Mouse (Mus musculus) hindbrain, embryonic 15.5 days (tissue): ENCODE measurements around the gene Rbl1. TPM values are rescaled to one million over a fixed set of nuclear protein-coding genes. Genes with fewer than 3 reads are reported as not detected.
A peak's percentile ranks its signal among the peaks of the same experiment; 100 is the strongest.
"Not testable (repeated sequence)": the region's sequence is repeated elsewhere in the genome, so short reads cannot be mapped to it uniquely, and the experiment has no call there.

Experiments used
- ATAC-seq: fragments of 200-750 bp; cut with Nextera tagmentation; 2 replicates; pipeline ENCODE4 v1.8.0; 2017; ENCODE audit warnings: low read depth, moderate number of reproducible peaks, moderate TSS enrichment; ENCODE audit not compliant: low FRiP score
- H3K27ac ChIP-seq: fragments of 300-500 bp; sonication (generic); replicated peaks from 2 replicates; pipeline ENCODE4 v1.5.1; 2015; ENCODE audit warnings: mild to moderate bottlenecking, inconsistent platforms
- H3K27me3 ChIP-seq: fragments of 300-500 bp; sonication (generic); 2 replicates; pipeline ENCODE4 v1.6.1; 2015; ENCODE audit warnings: control low read depth, inconsistent platforms
- H3K36me3 ChIP-seq: fragments of 300-500 bp; sonication (generic); 2 replicates; pipeline ENCODE4 v1.6.1; 2015; ENCODE audit warnings: control low read depth, inconsistent platforms
- H3K4me1 ChIP-seq: fragments of 300-500 bp; sonication (generic); replicated peaks from 2 replicates; pipeline ENCODE4 v1.6.1; 2015; ENCODE audit warnings: control low read depth, inconsistent platforms
- H3K4me2 ChIP-seq: fragments of 300-500 bp; sonication (generic); 2 replicates; pipeline ENCODE4 v1.6.1; 2015; ENCODE audit warnings: moderate library complexity, mild to moderate bottlenecking, inconsistent platforms
- H3K4me3 ChIP-seq: fragments of 300-500 bp; sonication (generic); 2 replicates; pipeline ENCODE4 v1.5.1; 2015; ENCODE audit warnings: mild to moderate bottlenecking, inconsistent platforms
- H3K9ac ChIP-seq: fragments of 300-500 bp; sonication (generic); 2 replicates; pipeline ENCODE4 v1.6.1; 2015; ENCODE audit warnings: inconsistent platforms
- H3K9me3 ChIP-seq: fragments of 300-500 bp; sonication (generic); 2 replicates; pipeline ENCODE4 v1.6.1; 2016; ENCODE audit warnings: control low read depth, inconsistent platforms
- WGBS: fragments of 180-500 bp; shearing (Covaris S2); methylation state at CpG from one replicate; pipeline ENCODE4 v1.1.7; 2015; 5-methylcytosine and 5-hydroxymethylcytosine counted together
- polyA plus RNA-seq: library from polyadenylated mRNA; unstranded; fragments of >200 nt; fragmentation: Nextera tagmentation; extraction: Ambion mirVana; gene quantifications from 2 replicates; pipeline ENCODE4 v1.2.1, GENCODE M21; 2015

The Rbl1 gene
- polyA plus RNA-seq: 6.3 and 7.5 TPM in 2 replicates

DNA sequence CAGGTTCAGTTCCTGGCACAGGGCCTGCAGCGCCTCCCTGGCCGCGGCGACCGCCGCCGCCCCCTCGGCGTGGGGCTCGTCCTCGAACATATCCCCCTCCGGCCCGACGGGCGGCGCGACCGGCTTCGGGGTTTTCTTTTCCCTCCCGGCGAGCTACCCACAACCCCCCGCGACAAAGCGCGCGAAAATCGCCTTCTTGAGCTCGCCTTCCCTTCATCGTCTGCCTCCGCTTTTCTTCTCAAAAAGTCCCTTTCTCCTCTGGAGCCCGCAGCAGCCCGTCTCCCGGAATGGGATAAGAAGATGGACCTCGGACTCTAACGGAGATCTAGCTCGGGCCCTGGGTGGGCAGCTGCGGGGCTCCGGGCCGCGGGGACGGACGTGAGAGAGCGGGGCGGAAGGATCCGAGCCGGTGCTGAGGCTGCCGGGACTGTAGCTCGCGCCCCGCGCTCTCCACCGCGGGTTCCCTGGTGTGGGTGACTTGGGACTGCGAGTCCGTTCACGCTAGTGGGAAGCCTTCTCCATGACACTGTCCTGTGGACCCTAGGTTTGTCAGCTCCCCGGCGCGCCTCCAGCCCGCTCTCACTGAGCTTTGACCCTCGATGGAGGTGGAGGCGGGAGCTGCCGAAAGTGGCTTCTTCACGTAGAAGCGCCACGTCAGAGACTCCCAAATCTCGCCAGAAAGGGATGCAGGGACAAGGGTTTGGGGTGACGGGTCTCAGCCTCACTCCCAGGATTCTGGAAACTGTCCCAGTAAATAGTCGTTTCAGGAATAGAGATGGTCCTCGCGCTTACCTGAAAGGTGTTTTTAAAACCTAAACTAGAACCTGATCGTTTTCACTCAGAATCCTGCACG, at the start of gene Rbl1:
Gene Rbl1, minus strand, starts transcription at position 169 of the 853 bp plus-strand sequence.
- H3K9ac ChIP-seq: peak within 1 kb of the TSS; percentile 90
- H3K4me2 ChIP-seq: peak within 1 kb of the TSS; percentile 65
- H3K27ac ChIP-seq: peak within 1 kb of the TSS; percentile 95
- H3K27me3 ChIP-seq: no peaks in the 10 kb centered on the region
- H3K4me3 ChIP-seq: peak within 1 kb of the TSS; percentile 77
- peak; percentile 92 for ATAC-seq
- no peaks in the 10 kb centered on the region for H3K36me3 ChIP-seq
- 0 out of 2 replicates have a peak, but pooled peaks cover 6% of the 10 kb centered on the region for H3K9me3 ChIP-seq
- WGBS: 2% methylated on average over 68 of the region's 73 CpGs
- peaks cover 15% of the 10 kb centered on the region; the same call in 1 of the 2 replicates for H3K4me1 ChIP-seq

DNA sequence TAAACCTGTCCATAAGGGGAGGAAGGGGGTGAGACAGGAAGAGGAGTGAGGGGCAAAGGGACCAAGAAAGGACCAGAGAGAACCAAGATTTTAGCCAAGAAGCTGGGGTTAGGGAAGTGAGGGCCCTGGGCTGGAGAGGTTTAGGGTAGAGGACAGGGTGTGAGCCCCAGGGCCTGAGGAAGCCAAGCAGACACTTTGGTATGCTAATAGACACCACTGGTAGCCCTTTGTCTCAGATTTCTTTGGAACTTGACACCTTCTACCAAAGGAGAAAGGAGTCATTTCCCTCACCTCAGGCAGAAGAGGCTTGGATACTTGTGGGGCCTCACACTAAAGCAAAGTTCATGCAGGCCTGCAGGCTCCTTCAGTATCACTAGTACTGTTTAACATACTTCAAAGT, 43.8 kb upstream of the Rbl1 start:
- ATAC-seq: no peak
- H3K9ac ChIP-seq: no peak overlapping the region
- H3K27ac ChIP-seq: no peak overlapping the region
- no peaks in the 10 kb centered on the region for H3K4me1 ChIP-seq
- no peak overlapping the region for H3K4me2 ChIP-seq
- no peak overlapping the region for H3K4me3 ChIP-seq
- no peaks in the 10 kb centered on the region for H3K27me3 ChIP-seq
- H3K36me3 ChIP-seq: no peaks in the 10 kb centered on the region
- no peaks in the 10 kb centered on the region for H3K9me3 ChIP-seq

DNA sequence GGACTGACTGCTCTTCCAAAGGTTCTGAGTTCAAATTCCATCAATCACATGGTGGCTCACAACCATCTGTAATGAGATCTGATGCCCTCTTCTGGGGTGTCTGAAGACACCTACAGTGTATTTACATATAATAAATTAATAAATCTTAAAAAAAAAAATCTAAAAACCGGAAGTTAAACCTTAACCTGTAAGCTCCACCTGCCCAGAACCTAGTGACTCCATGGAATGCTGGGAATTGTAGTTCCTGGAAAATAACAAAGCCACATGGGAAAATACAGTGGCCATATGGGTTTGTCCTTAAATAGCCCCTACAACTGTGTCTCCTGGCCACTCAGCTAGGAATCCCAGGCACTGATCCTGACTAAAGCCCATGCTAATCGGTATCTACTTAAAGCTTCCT, 41.3 kb upstream of the Rbl1 start:
- no peaks in the 10 kb centered on the region for H3K4me1 ChIP-seq
- H3K27me3 ChIP-seq: no peaks in the 10 kb centered on the region
- H3K4me2 ChIP-seq: no peak overlapping the region
- H3K4me3 ChIP-seq: no peak overlapping the region
- H3K27ac ChIP-seq: no peak overlapping the region
- 78% methylated on average over 2 of the region's 2 CpGs for WGBS
- H3K9me3 ChIP-seq: no peaks in the 10 kb centered on the region
- H3K36me3 ChIP-seq: no peaks in the 10 kb centered on the region
- no peak for ATAC-seq
- no peak overlapping the region for H3K9ac ChIP-seq

DNA sequence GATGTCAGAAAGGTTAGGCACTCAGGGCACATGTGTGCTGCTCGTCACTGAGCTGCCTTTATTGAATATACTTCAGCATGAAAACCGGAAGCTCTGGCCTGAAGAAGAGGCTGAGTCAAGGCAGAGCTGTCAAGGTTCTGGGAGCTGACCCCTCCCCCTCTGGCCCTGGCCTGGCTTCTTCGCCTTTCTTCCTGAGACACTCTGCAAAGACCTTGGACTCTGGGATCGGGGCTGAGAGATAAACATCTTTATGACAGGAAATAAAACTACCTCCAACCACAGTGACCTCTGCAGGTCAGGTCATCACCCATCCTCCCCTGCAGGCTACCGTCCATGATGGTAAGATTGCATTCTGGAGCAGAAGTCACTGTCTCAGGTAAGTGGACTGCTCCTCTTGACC, 40.7 kb upstream of the Rbl1 start:
- no peak overlapping the region for H3K4me3 ChIP-seq
- no peak overlapping the region for H3K9ac ChIP-seq
- no peak for ATAC-seq
- H3K27me3 ChIP-seq: no peaks in the 10 kb centered on the region
- no peak overlapping the region for H3K27ac ChIP-seq
- H3K4me2 ChIP-seq: no peak overlapping the region
- H3K9me3 ChIP-seq: no peaks in the 10 kb centered on the region
- H3K4me1 ChIP-seq: no peaks in the 10 kb centered on the region
- 58% methylated on average over 5 of the region's 5 CpGs for WGBS
- no peaks in the 10 kb centered on the region for H3K36me3 ChIP-seq

DNA sequence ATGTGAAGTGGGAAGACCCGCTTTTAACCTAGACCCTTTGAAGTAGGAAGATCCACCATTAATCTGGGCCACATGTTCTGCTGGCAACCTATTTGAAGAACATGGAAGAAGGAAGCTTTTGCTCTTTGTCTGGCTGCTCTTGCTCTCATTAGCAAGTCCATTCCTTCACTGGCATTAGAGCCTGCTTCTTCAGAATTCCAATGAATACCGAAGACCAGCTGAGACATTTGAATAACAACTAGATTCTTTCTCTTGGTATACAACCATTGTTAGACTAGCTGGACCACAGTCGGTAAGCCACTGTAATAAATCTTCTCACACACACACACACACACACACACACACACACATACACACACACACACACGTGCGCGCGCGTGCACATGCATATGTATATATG, 31.6 kb upstream of the Rbl1 start:
- WGBS: 75% methylated on average over 8 of the region's 8 CpGs
- no peak overlapping the region for H3K4me3 ChIP-seq
- H3K4me1 ChIP-seq: no peaks in the 10 kb centered on the region
- H3K36me3 ChIP-seq: no peaks in the 10 kb centered on the region
- no peak overlapping the region for H3K27ac ChIP-seq
- H3K4me2 ChIP-seq: no peak overlapping the region
- H3K9me3 ChIP-seq: no peaks in the 10 kb centered on the region
- H3K9ac ChIP-seq: no peak overlapping the region
- ATAC-seq: no peak
- H3K27me3 ChIP-seq: no peaks in the 10 kb centered on the region

DNA sequence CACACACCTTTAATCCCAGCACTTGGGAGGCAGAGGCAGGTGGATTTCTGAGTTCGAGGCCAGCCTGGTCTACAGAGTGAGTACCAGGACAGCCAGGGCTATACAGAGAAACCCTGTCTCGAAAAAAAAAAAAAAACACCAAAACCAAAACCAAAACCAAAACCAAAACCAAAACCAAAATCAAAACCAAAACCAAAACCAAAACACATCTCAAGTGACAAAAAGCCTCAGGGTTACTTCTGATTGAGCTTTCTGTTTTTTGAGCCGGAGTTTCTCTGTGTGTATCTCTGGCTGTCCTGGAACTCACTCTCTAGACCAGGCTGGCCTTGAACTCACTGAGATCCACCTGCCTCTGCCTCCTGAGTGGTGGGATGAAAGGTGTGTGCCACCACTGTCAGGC, 17.6 kb upstream of the Rbl1 start:
- 93% methylated on average over 3 of the region's 3 CpGs for WGBS
- not testable (repeated sequence) for H3K4me2 ChIP-seq, H3K9ac ChIP-seq, ATAC-seq, H3K27ac ChIP-seq, H3K4me1 ChIP-seq, H3K9me3 ChIP-seq, H3K27me3 ChIP-seq, H3K4me3 ChIP-seq, H3K36me3 ChIP-seq

DNA sequence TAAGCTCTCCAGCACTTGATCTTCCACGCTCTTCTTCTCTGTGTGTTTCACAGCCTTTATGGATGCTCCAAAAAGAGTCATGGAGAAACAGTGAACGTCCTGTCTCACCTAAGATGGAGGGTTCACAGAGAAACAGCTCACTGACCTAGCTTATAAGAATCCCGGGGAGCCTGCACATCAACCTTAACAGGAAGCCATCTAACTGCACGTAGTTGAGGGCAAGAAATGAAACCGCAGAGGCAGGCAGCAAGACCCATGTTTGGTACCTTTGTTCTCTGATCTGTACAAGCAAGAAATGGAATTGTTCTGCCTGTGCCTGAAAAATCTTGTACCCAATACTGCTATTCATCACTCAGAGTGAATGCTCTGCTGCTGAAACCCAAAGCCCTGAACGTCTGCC, 15.8 kb upstream of the Rbl1 start:
- no peaks in the 10 kb centered on the region for H3K27me3 ChIP-seq
- no peak for ATAC-seq

DNA sequence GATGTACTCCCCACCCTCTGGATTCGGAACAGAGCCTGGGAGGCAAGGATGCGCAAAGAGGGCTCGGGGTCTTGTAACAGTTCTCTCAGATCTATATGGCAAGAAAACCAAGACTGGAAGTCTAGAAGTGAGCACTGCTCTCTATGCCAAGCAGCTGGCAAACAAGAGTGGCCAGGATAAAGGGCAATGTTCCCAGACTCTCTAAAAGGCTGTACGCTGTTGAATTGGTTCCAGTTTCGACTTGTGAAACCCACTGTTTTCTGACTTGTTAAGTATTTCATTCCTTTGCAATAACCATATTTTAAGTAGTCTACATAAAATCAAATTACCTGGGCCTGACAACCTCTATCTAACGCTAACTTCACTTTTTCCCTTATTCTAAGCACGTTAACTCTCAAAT, 7.4 kb upstream of the Rbl1 start:
- Histone ChIP-seq H3K4me3 (no peak overlapping the region), H3K9ac (no peak overlapping the region), H3K9me3 (0 out of 2 replicates have a peak, but pooled peaks cover 6% of the 10 kb centered on the region), H3K4me2 (no peak overlapping the region), H3K27ac (no peak overlapping the region), H3K4me1 (no peaks in the 10 kb centered on the region), H3K36me3 (no peaks in the 10 kb centered on the region), H3K27me3 (no peaks in the 10 kb centered on the region)
- no peak for ATAC-seq
- WGBS: 88% methylated on average over 7 of the region's 7 CpGs

More for the DNA sequence above, 15.8 kb upstream of the Rbl1 start:
- no peaks in the 10 kb centered on the region for H3K4me1 ChIP-seq
- WGBS: 83% methylated on average over 6 of the region's 6 CpGs
- no peak overlapping the region for H3K4me3 ChIP-seq
- no peaks in the 10 kb centered on the region for H3K9me3 ChIP-seq
- H3K9ac ChIP-seq: no peak overlapping the region
- no peak overlapping the region for H3K4me2 ChIP-seq
- no peaks in the 10 kb centered on the region for H3K36me3 ChIP-seq
- H3K27ac ChIP-seq: no peak overlapping the region

DNA sequence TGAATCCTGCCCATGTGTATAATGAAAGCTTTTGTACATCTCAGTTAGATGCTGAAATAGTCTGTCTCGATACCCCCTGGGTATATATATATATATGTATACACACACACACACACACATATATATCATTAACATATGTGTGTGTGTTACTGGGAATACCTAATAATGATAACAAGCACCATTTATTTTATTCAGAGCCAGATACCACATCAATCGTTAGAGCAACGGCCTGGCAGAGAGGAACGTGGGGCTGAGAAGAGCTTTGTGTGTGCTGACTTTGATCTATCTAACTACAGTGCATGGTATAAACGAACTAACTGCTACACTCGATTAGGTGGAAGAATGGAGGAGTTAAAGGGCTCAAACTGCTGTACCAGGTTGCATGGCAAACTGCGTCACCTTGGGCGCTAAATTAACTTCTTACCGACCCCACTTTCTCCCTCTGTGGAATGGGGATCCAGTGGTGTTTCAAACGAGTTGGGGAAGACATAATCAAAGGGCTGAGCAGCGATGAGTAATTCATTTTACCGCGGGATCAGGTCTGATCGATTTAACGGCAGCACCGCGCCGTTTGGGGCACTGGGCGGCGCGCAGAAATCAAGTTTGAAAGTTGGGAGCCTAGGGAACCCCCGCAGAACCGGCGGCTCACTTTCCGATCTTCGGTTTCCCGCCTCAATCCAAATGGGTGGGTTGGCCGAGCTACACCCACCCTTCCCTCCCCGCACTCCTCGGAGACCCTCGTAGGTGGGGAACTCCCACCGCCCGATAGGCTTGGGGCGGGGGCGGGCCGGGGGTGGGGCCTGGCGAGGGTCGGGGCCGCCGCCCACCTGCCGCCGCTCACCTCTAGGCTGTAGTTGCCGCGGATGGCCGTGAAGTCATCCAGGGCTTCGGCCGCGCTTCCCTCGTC, 622 bp downstream of the Rbl1 start:
- ATAC-seq: peak; percentile 10; the same call in 1 of the 2 replicates
- 0 out of 2 replicates have a peak, but pooled peaks cover 6% of the 10 kb centered on the region for H3K9me3 ChIP-seq
- peak overlapping the region; percentile 95 for H3K27ac ChIP-seq
- 1% methylated on average over 39 of the region's 49 CpGs for WGBS
- no peaks in the 10 kb centered on the region for H3K27me3 ChIP-seq
- H3K4me3 ChIP-seq: peak overlapping the region; percentile 77
- H3K4me1 ChIP-seq: peaks cover 15% of the 10 kb centered on the region; the same call in 1 of the 2 replicates
- peak overlapping the region; percentile 65 for H3K4me2 ChIP-seq
- H3K36me3 ChIP-seq: peaks cover 6% of the 10 kb centered on the region
- peak overlapping the region; percentile 90 for H3K9ac ChIP-seq

DNA sequence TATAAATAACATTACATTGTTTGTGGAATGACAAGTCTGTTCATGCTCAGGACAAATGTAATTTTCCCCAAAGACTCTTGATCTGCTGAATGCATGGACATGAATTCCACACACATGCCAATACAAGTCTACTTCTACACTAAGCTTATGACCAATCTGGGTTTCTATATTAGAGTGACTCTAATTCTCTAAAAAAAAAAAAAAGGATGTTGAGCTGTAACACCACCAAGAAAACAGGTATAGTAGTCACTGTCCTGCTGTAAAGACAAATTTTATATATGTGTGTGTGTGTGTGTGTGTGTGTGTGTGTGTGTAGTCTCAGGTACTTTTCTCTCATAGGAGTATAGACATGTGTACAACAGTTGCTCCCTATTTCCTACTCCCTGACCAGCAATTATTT, 1.3 kb downstream of the Rbl1 start:
- ATAC-seq: no peak
- Histone ChIP-seq H3K27me3 (no peaks in the 10 kb centered on the region), H3K9ac (no peak overlapping the region), H3K4me1 (peaks cover 15% of the 10 kb centered on the region; the same call in 1 of the 2 replicates), H3K27ac (no peak overlapping the region), H3K4me2 (peak overlapping the region; percentile 65), H3K9me3 (0 out of 2 replicates have a peak, but pooled peaks cover 6% of the 10 kb centered on the region), H3K36me3 (peaks cover 6% of the 10 kb centered on the region), H3K4me3 (no peak overlapping the region)

DNA sequence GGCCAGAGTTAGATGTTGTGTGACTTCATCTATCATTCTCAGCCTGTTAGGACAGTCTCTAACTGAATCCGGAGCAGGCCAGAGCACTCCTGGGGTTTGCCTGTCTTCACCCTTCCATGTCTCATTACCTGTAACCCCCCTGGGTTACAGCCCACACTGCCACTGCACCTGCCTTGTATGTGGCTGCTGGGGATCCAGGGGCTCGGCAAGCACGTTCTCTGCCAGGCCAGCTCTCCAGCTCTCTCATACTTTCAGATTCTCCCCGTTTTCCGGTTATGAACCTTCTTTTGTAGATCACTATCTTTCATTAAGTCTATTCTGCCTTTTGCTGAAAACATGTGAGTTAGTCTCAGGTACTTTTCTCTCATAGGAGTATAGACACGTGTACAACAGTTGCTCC, 2.0 kb downstream of the Rbl1 start:
- 82% methylated on average over 6 of the region's 6 CpGs for WGBS
- H3K9ac ChIP-seq: 0 out of 2 replicates have a peak overlapping the region, but pooled peaks have one; percentile 6
- H3K4me3 ChIP-seq: no peak overlapping the region
- no peak overlapping the region for H3K4me2 ChIP-seq
- peaks cover 15% of the 10 kb centered on the region; the same call in 1 of the 2 replicates for H3K4me1 ChIP-seq
- no peaks in the 10 kb centered on the region for H3K27me3 ChIP-seq
- H3K27ac ChIP-seq: no peak overlapping the region
- peaks cover 6% of the 10 kb centered on the region for H3K36me3 ChIP-seq
- H3K9me3 ChIP-seq: 0 out of 2 replicates have a peak, but pooled peaks cover 1% of the 10 kb centered on the region
- no peak for ATAC-seq
